Comparison of ENCODE assay signal across 25 mouse cellular contexts in genomic region chr11:100432002-100432401, GRCm38 (mm10).
"Had no signal": no experiment of that assay in that cellular context is flagged by ENCODE, and none has a peak within 500 bp of the region (broad histone marks: within the 10 kb centered on the region; RNA-seq: fewer than 3 reads in every experiment).

No protein-coding gene starts in this region.

- H3K4me3 ChIP-seq: gastrocnemius, adult 2 months; heart, embryonic 10.5 days; heart, embryonic 15.5 days; hindbrain, embryonic 10.5 days; hindbrain, embryonic 12.5 days; intestine, embryonic 15.5 days; layer of hippocampus, adult 2 months; left cerebral cortex, adult 2 months; limb, embryonic 10.5 days; limb, embryonic 12.5 days had no signal

- H3K9me3 ChIP-seq: heart, embryonic 10.5 days; heart, embryonic 15.5 days; hindbrain, embryonic 10.5 days; hindbrain, embryonic 12.5 days; intestine, embryonic 15.5 days; limb, embryonic 10.5 days; limb, embryonic 12.5 days had no signal

- DNase-seq: gastrocnemius, adult 2 months; gastrocnemius, postnatal 10 days; gastrocnemius, postnatal 25 days; heart, adult 18-20 months; heart, postnatal 4 days; kidney, adult 18-20 months; kidney, adult 8-10 months; kidney, postnatal 10 days; kidney, postnatal 25 days; kidney, postnatal 4 days; liver had no signal

- ATAC-seq: forebrain, embryonic 16.5 days; hindbrain, embryonic 16.5 days; inflammation-experienced regulatory T-cells, adult 6 months; intestine, embryonic 15.5 days; intestine, postnatal 0 days had no signal

- H3K4me1 ChIP-seq: hindbrain, embryonic 12.5 days; limb, embryonic 10.5 days; limb, embryonic 12.5 days had no signal

- H3K27me3 ChIP-seq: heart, embryonic 15.5 days; hindbrain, embryonic 12.5 days; intestine, embryonic 15.5 days; limb, embryonic 12.5 days had no signal

- H3K4me2 ChIP-seq: heart, embryonic 15.5 days; hindbrain, embryonic 12.5 days; hindbrain, embryonic 14.5 days; intestine, embryonic 15.5 days; limb, embryonic 12.5 days had no signal

- H3K9ac ChIP-seq: heart, embryonic 15.5 days; hindbrain, embryonic 12.5 days; hindbrain, embryonic 14.5 days; intestine, embryonic 15.5 days; limb, embryonic 12.5 days had no signal

- H3K27ac ChIP-seq: gastrocnemius, adult 2 months; heart, embryonic 10.5 days; heart, embryonic 15.5 days; hindbrain, embryonic 10.5 days; hindbrain, embryonic 12.5 days; hindbrain, embryonic 14.5 days; intestine, embryonic 15.5 days; layer of hippocampus, adult 2 months; left cerebral cortex, adult 2 months; limb, embryonic 10.5 days; limb, embryonic 12.5 days had no signal
